Mouse (Mus musculus): ENCODE data around the gene Txndc9. TPM values are rescaled to one million over a fixed set of nuclear protein-coding genes. Genes with fewer than 3 reads are reported as not detected.
"Not testable (repeated sequence)": the region's sequence is repeated elsewhere in the genome, so short reads cannot be mapped to it uniquely, and the experiment has no call there.

Txndc9 gene
- polyA plus RNA-seq, 1 experiment from 2014 or later: 153 TPM

- DNase-seq (no peak), ATAC-seq (ENCODE audit: low FRiP score, low TSS enrichment) (no peak)
- H3K27me3 ChIP-seq (ENCODE audit: control insufficient read depth, insufficient read depth, low read length): no peaks in the 10 kb centered on the region
- H3K4me3 ChIP-seq (replicated peaks; ENCODE audit: low read depth, low read length): no peak overlapping the region
- H3K36me3 ChIP-seq (ENCODE audit: control insufficient read depth, insufficient read depth, low read length): peaks cover 71% of the 10 kb centered on the region
- no peaks in the 10 kb centered on the region for H3K9me3 ChIP-seq (ENCODE audit: control insufficient read depth, low read length)
- no peak overlapping the region for H3K9ac ChIP-seq (replicated peaks; ENCODE audit: low read length)
- H3K4me1 ChIP-seq (ENCODE audit: control insufficient read depth, insufficient read depth, low read length): no peaks in the 10 kb centered on the region
- H3K27ac ChIP-seq (replicated peaks; ENCODE audit: low read depth, low read length): no peak overlapping the region
- 95% methylated on average over 5 of the region's 5 CpGs for WGBS
- H3K4me2 ChIP-seq (ENCODE audit: low read length): no peak overlapping the region
These were observed 9.8 kb downstream of the Txndc9 start for GRCm38 (mm10) chr1:37987856-37988255.

DNA sequence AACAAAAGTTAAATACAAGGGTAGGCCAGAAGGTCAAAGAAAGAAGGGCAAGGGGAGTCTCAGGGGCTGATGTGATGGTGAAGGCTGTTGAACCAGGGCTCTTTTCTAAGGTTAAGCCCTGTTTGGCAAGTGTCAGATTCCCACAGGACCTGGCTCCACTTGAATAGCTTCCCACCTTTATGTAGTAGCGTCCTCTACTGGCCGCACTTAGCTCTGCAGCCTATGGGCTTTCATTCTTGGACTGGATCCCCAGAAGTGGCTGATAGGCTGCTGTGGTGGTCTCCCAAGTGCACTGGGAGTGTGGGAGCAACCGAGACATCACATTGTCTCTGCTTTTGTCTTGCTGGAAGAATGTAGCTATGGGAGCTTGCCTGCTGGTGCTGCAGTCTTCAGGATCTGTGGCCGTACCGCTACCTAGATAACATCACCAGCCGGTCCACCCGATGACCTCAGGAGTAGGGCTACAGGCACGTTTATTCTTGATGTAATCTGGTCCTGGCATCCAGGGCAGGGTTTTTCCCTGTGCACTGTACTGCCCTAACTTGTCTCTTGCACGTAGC lies 11.8 kb downstream of the Txndc9 start:
- H3K4me2 ChIP-seq (ENCODE audit: low read length): no peak overlapping the region
- H3K9me3 ChIP-seq (ENCODE audit: control insufficient read depth, low read length): no peaks in the 10 kb centered on the region
- ATAC-seq (ENCODE audit: low FRiP score, low TSS enrichment) (no peak), DNase-seq (peak; percentile 47)
- no peaks in the 10 kb centered on the region for H3K4me1 ChIP-seq (ENCODE audit: control insufficient read depth, insufficient read depth, low read length)
- no peak overlapping the region for H3K4me3 ChIP-seq (replicated peaks; ENCODE audit: low read depth, low read length)
- H3K36me3 ChIP-seq (ENCODE audit: control insufficient read depth, insufficient read depth, low read length): peaks cover 51% of the 10 kb centered on the region
- H3K27ac ChIP-seq (replicated peaks; ENCODE audit: low read depth, low read length): no peak overlapping the region
- no peak overlapping the region for H3K9ac ChIP-seq (replicated peaks; ENCODE audit: low read length)
- WGBS: 86% methylated on average over 9 of the region's 9 CpGs
- no peaks in the 10 kb centered on the region for H3K27me3 ChIP-seq (ENCODE audit: control insufficient read depth, insufficient read depth, low read length)

DNA sequence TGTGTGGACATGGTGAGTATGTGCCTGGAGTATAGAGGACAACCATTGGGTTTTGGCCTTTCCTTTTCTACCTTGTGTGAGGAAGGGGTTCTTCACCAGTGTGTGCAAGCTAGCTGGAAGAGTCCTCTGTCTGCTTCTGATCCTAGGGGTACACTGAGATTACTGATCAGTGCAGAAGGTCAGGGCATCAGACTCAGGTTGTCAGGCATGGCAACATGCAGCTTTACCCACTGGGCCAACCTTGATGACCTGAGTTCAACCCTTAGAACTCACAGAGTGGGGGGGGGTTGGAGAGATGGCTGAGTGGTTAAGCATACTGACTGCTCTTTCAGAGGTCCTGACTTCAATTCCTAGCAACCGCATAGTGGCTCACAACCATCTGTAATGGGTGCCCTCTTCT lies 13.4 kb downstream of the Txndc9 start:
- H3K4me2 ChIP-seq (ENCODE audit: low read length): no peak overlapping the region
- no peak overlapping the region for H3K4me3 ChIP-seq (replicated peaks; ENCODE audit: low read depth, low read length)
- H3K27ac ChIP-seq (replicated peaks; ENCODE audit: low read depth, low read length): no peak overlapping the region
- no peaks in the 10 kb centered on the region for H3K4me1 ChIP-seq (ENCODE audit: control insufficient read depth, insufficient read depth, low read length)
- DNase-seq (no peak), ATAC-seq (ENCODE audit: low FRiP score, low TSS enrichment) (no peak)
- 100% methylated on average over 1 of the region's 1 CpGs for WGBS
- no peaks in the 10 kb centered on the region for H3K9me3 ChIP-seq (ENCODE audit: control insufficient read depth, low read length)
- H3K27me3 ChIP-seq (ENCODE audit: control insufficient read depth, insufficient read depth, low read length): no peaks in the 10 kb centered on the region
- H3K9ac ChIP-seq (replicated peaks; ENCODE audit: low read length): no peak overlapping the region
- peaks cover 37% of the 10 kb centered on the region for H3K36me3 ChIP-seq (ENCODE audit: control insufficient read depth, insufficient read depth, low read length)

DNA sequence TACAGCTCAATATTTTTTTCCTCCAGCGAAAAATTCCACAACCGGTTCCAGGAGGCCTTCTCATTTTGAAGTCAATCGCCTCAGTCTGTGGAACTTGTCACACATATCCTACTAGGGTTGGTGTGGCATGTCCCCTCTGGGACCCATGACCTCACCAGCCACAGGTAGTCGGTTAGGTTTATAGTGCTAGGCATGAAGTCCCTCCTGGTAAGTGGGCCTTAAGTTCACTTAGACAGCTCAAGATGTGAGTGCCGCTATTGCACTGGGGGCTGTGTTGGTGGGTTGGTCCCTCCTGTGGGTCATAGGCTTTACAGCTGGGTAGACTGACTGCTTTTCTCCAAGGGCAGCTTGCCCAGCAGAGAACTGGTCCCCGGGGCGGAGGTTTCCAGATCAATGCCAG lies 20.4 kb downstream of the Txndc9 start:
- DNase-seq: no peak
- H3K9ac ChIP-seq (replicated peaks; ENCODE audit: low read length): no peak overlapping the region
- H3K4me1 ChIP-seq (ENCODE audit: control insufficient read depth, insufficient read depth, low read length): no peaks in the 10 kb centered on the region
- no peaks in the 10 kb centered on the region for H3K36me3 ChIP-seq (ENCODE audit: control insufficient read depth, insufficient read depth, low read length)
- no peak for ATAC-seq (ENCODE audit: low FRiP score, low TSS enrichment)
- no peak overlapping the region for H3K27ac ChIP-seq (replicated peaks; ENCODE audit: low read depth, low read length)
- H3K27me3 ChIP-seq (ENCODE audit: control insufficient read depth, insufficient read depth, low read length): no peaks in the 10 kb centered on the region
- H3K4me2 ChIP-seq (ENCODE audit: low read length): no peak overlapping the region
- no peaks in the 10 kb centered on the region for H3K9me3 ChIP-seq (ENCODE audit: control insufficient read depth, low read length)
- 93% methylated on average over 7 of the region's 7 CpGs for WGBS
- no peak overlapping the region for H3K4me3 ChIP-seq (replicated peaks; ENCODE audit: low read depth, low read length)

GRCm38 (mm10) chr1:37976666-37977065 lies 21.0 kb downstream of the Txndc9 start:
- H3K4me2 ChIP-seq (ENCODE audit: low read length); H3K4me3 ChIP-seq (replicated peaks; ENCODE audit: low read depth, low read length); ATAC-seq (ENCODE audit: low FRiP score, low TSS enrichment); H3K9ac ChIP-seq (replicated peaks; ENCODE audit: low read length); DNase-seq; H3K27ac ChIP-seq (replicated peaks; ENCODE audit: low read depth, low read length); H3K4me1 ChIP-seq (ENCODE audit: control insufficient read depth, insufficient read depth, low read length); H3K27me3 ChIP-seq (ENCODE audit: control insufficient read depth, insufficient read depth, low read length); H3K9me3 ChIP-seq (ENCODE audit: control insufficient read depth, low read length); H3K36me3 ChIP-seq (ENCODE audit: control insufficient read depth, insufficient read depth, low read length): not testable (repeated sequence)
- 76% methylated on average over 9 of the region's 9 CpGs for WGBS

- Histone ChIP-seq H3K9ac (replicated peaks; ENCODE audit: low read length) (no peak overlapping the region), H3K27ac (replicated peaks; ENCODE audit: low read depth, low read length) (no peak overlapping the region), H3K4me2 (ENCODE audit: low read length) (no peak overlapping the region), H3K36me3 (ENCODE audit: control insufficient read depth, insufficient read depth, low read length) (no peaks in the 10 kb centered on the region), H3K4me1 (ENCODE audit: control insufficient read depth, insufficient read depth, low read length) (no peaks in the 10 kb centered on the region), H3K4me3 (replicated peaks; ENCODE audit: low read depth, low read length) (no peak overlapping the region), H3K27me3 (ENCODE audit: control insufficient read depth, insufficient read depth, low read length) (no peaks in the 10 kb centered on the region), H3K9me3 (ENCODE audit: control insufficient read depth, low read length) (no peaks in the 10 kb centered on the region)
- ATAC-seq (ENCODE audit: low FRiP score, low TSS enrichment): no peak
- no peak for DNase-seq
- WGBS: 49% methylated on average over 4 of the region's 4 CpGs
These were observed 26.2 kb downstream of the Txndc9 start for GRCm38 (mm10) chr1:37971520-37971919.

GRCm38 (mm10) chr1:37968746-37969145 lies 28.9 kb downstream of the Txndc9 start:
- Histone ChIP-seq H3K36me3 (ENCODE audit: control insufficient read depth, insufficient read depth, low read length) (no peaks in the 10 kb centered on the region), H3K9ac (replicated peaks; ENCODE audit: low read length) (no peak overlapping the region), H3K27ac (replicated peaks; ENCODE audit: low read depth, low read length) (no peak overlapping the region), H3K4me1 (ENCODE audit: control insufficient read depth, insufficient read depth, low read length) (no peaks in the 10 kb centered on the region), H3K9me3 (ENCODE audit: control insufficient read depth, low read length) (no peaks in the 10 kb centered on the region), H3K27me3 (ENCODE audit: control insufficient read depth, insufficient read depth, low read length) (no peaks in the 10 kb centered on the region), H3K4me2 (ENCODE audit: low read length) (no peak overlapping the region), H3K4me3 (replicated peaks; ENCODE audit: low read depth, low read length) (no peak overlapping the region)
- 90% methylated on average over 6 of the region's 6 CpGs for WGBS
- DNase-seq (no peak), ATAC-seq (ENCODE audit: low FRiP score, low TSS enrichment) (no peak)

DNA sequence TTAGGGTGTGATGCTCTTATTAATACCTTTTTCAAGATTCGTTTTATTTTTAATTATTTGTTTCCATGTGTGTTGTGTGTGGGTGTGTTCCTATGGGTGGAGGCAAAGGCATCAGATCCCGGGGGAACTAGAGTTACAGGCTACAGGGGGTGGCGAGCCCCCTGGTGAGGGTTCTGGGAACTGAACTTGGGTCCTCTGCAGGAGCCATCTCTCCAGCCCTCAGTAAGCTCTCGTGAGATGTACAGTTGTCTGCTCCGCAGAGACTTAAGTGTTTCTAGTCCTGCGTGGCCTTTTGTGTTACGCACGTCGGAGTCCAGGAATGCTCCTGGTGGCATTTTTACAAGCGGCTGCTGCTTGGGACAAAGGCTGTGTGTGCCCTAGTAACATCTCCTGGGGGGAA lies 32.1 kb downstream of the Txndc9 start:
- no peak for DNase-seq
- H3K9ac ChIP-seq (replicated peaks; ENCODE audit: low read length): no peak overlapping the region
- no peaks in the 10 kb centered on the region for H3K36me3 ChIP-seq (ENCODE audit: control insufficient read depth, insufficient read depth, low read length)
- ATAC-seq (ENCODE audit: low FRiP score, low TSS enrichment): no peak
- no peaks in the 10 kb centered on the region for H3K9me3 ChIP-seq (ENCODE audit: control insufficient read depth, low read length)
- no peak overlapping the region for H3K27ac ChIP-seq (replicated peaks; ENCODE audit: low read depth, low read length)
- H3K27me3 ChIP-seq (ENCODE audit: control insufficient read depth, insufficient read depth, low read length): no peaks in the 10 kb centered on the region
- H3K4me1 ChIP-seq (ENCODE audit: control insufficient read depth, insufficient read depth, low read length): no peaks in the 10 kb centered on the region
- no peak overlapping the region for H3K4me2 ChIP-seq (ENCODE audit: low read length)
- H3K4me3 ChIP-seq (replicated peaks; ENCODE audit: low read depth, low read length): no peak overlapping the region
- WGBS: 70% methylated on average over 10 of the region's 10 CpGs

GRCm38 (mm10) chr1:37959486-37959885 lies 38.2 kb downstream of the Txndc9 start:
- H3K27me3 ChIP-seq (ENCODE audit: control insufficient read depth, insufficient read depth, low read length): no peaks in the 10 kb centered on the region
- 57% methylated on average over 5 of the region's 5 CpGs for WGBS
- no peak for ATAC-seq (ENCODE audit: low FRiP score, low TSS enrichment)
- no peaks in the 10 kb centered on the region for H3K36me3 ChIP-seq (ENCODE audit: control insufficient read depth, insufficient read depth, low read length)
- peak; percentile 21 for DNase-seq
- no peak overlapping the region for H3K4me2 ChIP-seq (ENCODE audit: low read length)
- no peak overlapping the region for H3K9ac ChIP-seq (replicated peaks; ENCODE audit: low read length)
- no peaks in the 10 kb centered on the region for H3K4me1 ChIP-seq (ENCODE audit: control insufficient read depth, insufficient read depth, low read length)
- no peak overlapping the region for H3K4me3 ChIP-seq (replicated peaks; ENCODE audit: low read depth, low read length)
- H3K9me3 ChIP-seq (ENCODE audit: control insufficient read depth, low read length): no peaks in the 10 kb centered on the region
- no peak overlapping the region for H3K27ac ChIP-seq (replicated peaks; ENCODE audit: low read depth, low read length)
